9 mouse cellular contexts compared by ENCODE assay signal in genomic region chr1:138244485-138244884, GRCm38 (mm10). TPM values are rescaled to one million over a fixed set of nuclear protein-coding genes. Genes with fewer than 3 reads are reported as not detected.
DNase-seq lines count a peak whose midpoint lies in the region; ATAC-seq lines count a peak whose summit lies in the region.
"Had no signal": no experiment of that assay in that cellular context is flagged by ENCODE, and none has a peak within 500 bp of the region (broad histone marks: within the 10 kb centered on the region; RNA-seq: fewer than 3 reads in every experiment).

No protein-coding gene starts in this region.

- no peaks in the 10 kb centered on the region for H3K36me3 ChIP-seq in liver, embryonic 12.5 days
- no peaks in the 10 kb centered on the region for H3K36me3 ChIP-seq in kidney, embryonic 16.5 days (ENCODE audit: insufficient read depth, low read length)

- no peaks in the 10 kb centered on the region for H3K4me1 ChIP-seq in liver, embryonic 12.5 days
- H3K4me1 ChIP-seq in kidney, embryonic 16.5 days (ENCODE audit: insufficient read depth, low read length), result peaks cover 6% of the 10 kb centered on the region; the same call in 1 of the 2 replicates

- no peak for ATAC-seq in liver, embryonic 12.5 days
- peak; percentile 79; the same call in 1 of the 2 replicates for ATAC-seq in kidney, embryonic 16.5 days (ENCODE audit: low FRiP score, low TSS enrichment)
- no peak for ATAC-seq in megakaryocyte-erythroid progenitor cell, adult 5-6 weeks (replicated peaks; ENCODE audit: low FRiP score, low TSS enrichment, poor library complexity, severe bottlenecking)

- H3K4me3 ChIP-seq in liver, embryonic 12.5 days, result no peak overlapping the region
- peak overlapping the region; percentile 18; the same call in 1 of the 2 replicates for H3K4me3 ChIP-seq in kidney, embryonic 16.5 days (ENCODE audit: low read length)
- H3K4me3 ChIP-seq: left cerebral cortex, adult 2 months had no signal

- no peak overlapping the region for H3K9ac ChIP-seq in liver, embryonic 12.5 days
- H3K9ac ChIP-seq in kidney, embryonic 16.5 days (replicated peaks; ENCODE audit: low read length), result no peak overlapping the region

- H3K4me2 ChIP-seq in liver, embryonic 12.5 days, result no peak overlapping the region
- peak overlapping the region; percentile 36 for H3K4me2 ChIP-seq in kidney, embryonic 16.5 days (replicated peaks; ENCODE audit: low read depth, low read length)

- no peaks in the 10 kb centered on the region for H3K27me3 ChIP-seq in liver, embryonic 12.5 days (replicated peaks)
- no peaks in the 10 kb centered on the region for H3K27me3 ChIP-seq in kidney, embryonic 16.5 days (ENCODE audit: insufficient read depth, low read length)

- H3K9me3 ChIP-seq in liver, embryonic 12.5 days (replicated peaks), result no peaks in the 10 kb centered on the region
- H3K9me3 ChIP-seq in kidney, embryonic 16.5 days (ENCODE audit: low read length), result no peaks in the 10 kb centered on the region

- DNase-seq in liver, result peak; percentile 28
- peak; percentile 28 for DNase-seq in forelimb bud, embryonic 11.5 days (ENCODE audit: low read depth, low spot score)
- DNase-seq in lung, postnatal 14 days, result peak; percentile 34
- DNase-seq in urinary bladder, postnatal 25 days (ENCODE audit: low spot score), result no peak

- WGBS in liver, embryonic 12.5 days (ENCODE audit: insufficient replicate concordance), result 46% methylated on average over 7 of the region's 7 CpGs
- WGBS in kidney, embryonic 16.5 days, result 13% methylated on average over 7 of the region's 7 CpGs

- no peak overlapping the region for H3K27ac ChIP-seq in liver, embryonic 12.5 days
- no peak overlapping the region for H3K27ac ChIP-seq in kidney, embryonic 16.5 days (ENCODE audit: low read length)
- H3K27ac ChIP-seq: left cerebral cortex, adult 2 months had no signal

RNA-seq across cellular contexts. Expression of gene Atp6v1g3, which starts 29.1 kb away (rescaled TPM):
- not detected in 2 replicates for polyA plus RNA-seq in liver, embryonic 12.5 days (2016; fragmentation: Nextera tagmentation; extraction: Ambion mirVana)
- polyA plus RNA-seq in kidney, embryonic 16.5 days (2015; fragmentation: Nextera tagmentation; extraction: Ambion mirVana), result 4.6 and 6.3 TPM in 2 replicates
- not detected in 2 replicates for total RNA-seq in megakaryocyte-erythroid progenitor cell, adult 5-6 weeks (2014; fragmentation: Nextera tagmentation)
- not detected in 2 replicates for total RNA-seq in megakaryocyte-erythroid progenitor cell, adult 5-6 weeks (2017)
- total RNA-seq: left cerebral cortex, adult 2 months had no signal
- polyA plus RNA-seq: testis, adult 2 months had no signal
